Mouse (Mus musculus): Measurements from ENCODE around the gene Bcl9. TPM values are rescaled to one million over a fixed set of nuclear protein-coding genes. Genes with fewer than 3 reads are reported as not detected.

Bcl9 gene
- total and polyA plus RNA-seq, 3 experiments: 2.1 to 20.8 TPM; not detected in 1

- Histone ChIP-seq H3K27me3 (ENCODE audit: control insufficient read depth in 1 of 2, insufficient read depth in 2 of 2, low read length in 2 of 2) (peaks cover 4 to 11% of the 10 kb centered on the region in 2 experiments), H3K79me2 (ENCODE audit: control insufficient read depth, insufficient read depth, low read length, poor library complexity) (no peaks in the 10 kb centered on the region), H3K36me3 (ENCODE audit: control insufficient read depth in 1 of 2, insufficient read depth in 2 of 2, low read length in 2 of 2) (peaks cover 0 to 5% of the 10 kb centered on the region in 2 experiments; a peak in 2 of 4 replicates), H3K9ac (ENCODE audit: control insufficient read depth, low read depth, low read length, poor library complexity, severe bottlenecking) (no peak overlapping the region), H3K27ac (ENCODE audit: control insufficient read depth, low read depth, low read length) (no peak overlapping the region), H3K4me3 (ENCODE audit: control insufficient read depth in 1 of 2, insufficient read depth in 1 of 2, low read depth in 2 of 2, low read length in 2 of 2) (no peak overlapping the region), H3K4me1 (ENCODE audit: control insufficient read depth in 1 of 2, insufficient read depth in 2 of 2, low read length in 2 of 2) (peaks cover 0 to 7% of the 10 kb centered on the region in 2 experiments; a peak in 2 of 4 replicates), H3K9me3 (replicated peaks; ENCODE audit: insufficient read depth, low read length) (no peaks in the 10 kb centered on the region)
- no peak for TF ChIP-seq SIN3A (IDR thresholded peaks at IDR 0.05; ENCODE audit: low read length)
- no peak for TF ChIP-seq ZC3H11A (IDR thresholded peaks at IDR 0.05; ENCODE audit: low read depth, low read length)
- TF ChIP-seq MAX (IDR thresholded peaks at IDR 0.05; ENCODE audit: low read length): no peak
- peak; percentile 50; the same call in 1 of the 2 replicates for TF ChIP-seq USF1 (IDR thresholded peaks at IDR 0.05; ENCODE audit: low read depth, low read length)
- DNase-seq (ENCODE audit: low read depth, low spot score): no peak
Measured at GRCm38 (mm10) chr3:97237403-97237802, 60.3 kb downstream of the Bcl9 start.

GRCm38 (mm10) chr3:97234797-97235196, 62.9 kb downstream of the Bcl9 start:
- peaks cover 0 to 6% of the 10 kb centered on the region in 2 experiments for H3K27me3 ChIP-seq (ENCODE audit: control insufficient read depth in 1 of 2, insufficient read depth in 2 of 2, low read length in 2 of 2)
- no peak for DNase-seq (ENCODE audit: low read depth, low spot score)
- H3K36me3 ChIP-seq (ENCODE audit: control insufficient read depth in 1 of 2, insufficient read depth in 2 of 2, low read length in 2 of 2): peaks cover 0 to 5% of the 10 kb centered on the region in 2 experiments; a peak in 2 of 4 replicates
- H3K27ac ChIP-seq (ENCODE audit: control insufficient read depth, low read depth, low read length): no peak overlapping the region
- no peaks in the 10 kb centered on the region for H3K9me3 ChIP-seq (replicated peaks; ENCODE audit: insufficient read depth, low read length)
- no peak for TF ChIP-seq UBTF (IDR thresholded peaks at IDR 0.05; ENCODE audit: borderline replicate concordance, insufficient read depth, low read depth, low read length)
- TF ChIP-seq MAZ (IDR thresholded peaks at IDR 0.05; ENCODE audit: low read depth, low read length): no peak
- no peak for TF ChIP-seq GATA1 (IDR thresholded peaks at IDR 0.05; ENCODE audit: low read depth, low read length)
- no peak for TF ChIP-seq RCOR1 (IDR thresholded peaks at IDR 0.05; ENCODE audit: low read depth, low read length)
- TF ChIP-seq BHLHE40 (IDR thresholded peaks at IDR 0.05; ENCODE audit: borderline replicate concordance, low read depth, low read length): no peak
- TF ChIP-seq TCF12 (IDR thresholded peaks at IDR 0.05; ENCODE audit: low read depth, low read length): no peak
- TF ChIP-seq MYB (IDR thresholded peaks at IDR 0.05; ENCODE audit: low read depth, low read length): no peak
- no peak for TF ChIP-seq RAD21 (IDR thresholded peaks at IDR 0.05; ENCODE audit: low read depth, low read length)
- no peak for TF ChIP-seq USF1 (IDR thresholded peaks at IDR 0.05; ENCODE audit: low read depth, low read length)
- TF ChIP-seq NELFE (IDR thresholded peaks at IDR 0.05; ENCODE audit: low read depth, low read length): no peak
- no peak for TF ChIP-seq ELF1 (IDR thresholded peaks at IDR 0.05; ENCODE audit: low read depth, low read length)
- TF ChIP-seq TAL1 (IDR thresholded peaks at IDR 0.05; ENCODE audit: low read length): no peak
- TF ChIP-seq TBP (IDR thresholded peaks at IDR 0.05; ENCODE audit: low read depth, low read length): no peak
- no peak for TF ChIP-seq ZNF384 (IDR thresholded peaks at IDR 0.05; ENCODE audit: low read depth, low read length)
- no peak for TF ChIP-seq CTCF (IDR thresholded peaks at IDR 0.05 in 2 of 3, conservative IDR thresholded peaks at IDR 0.05 in 1 of 3; ENCODE audit: control insufficient read depth in 1 of 3, insufficient read depth in 1 of 3, low read depth in 2 of 3, low read length in 3 of 3, poor library complexity in 1 of 3, severe bottlenecking in 1 of 3)
- no peak overlapping the region for H3K9ac ChIP-seq (ENCODE audit: control insufficient read depth, low read depth, low read length, poor library complexity, severe bottlenecking)
- peaks cover 0 to 16% of the 10 kb centered on the region in 2 experiments; a peak in 3 of 4 replicates for H3K4me1 ChIP-seq (ENCODE audit: control insufficient read depth in 1 of 2, insufficient read depth in 2 of 2, low read length in 2 of 2)
- no peak overlapping the region for H3K4me3 ChIP-seq (ENCODE audit: control insufficient read depth in 1 of 2, insufficient read depth in 1 of 2, low read depth in 2 of 2, low read length in 2 of 2)
- no peaks in the 10 kb centered on the region for H3K79me2 ChIP-seq (ENCODE audit: control insufficient read depth, insufficient read depth, low read length, poor library complexity)
